Mouse (Mus musculus) liver, embryonic 14.5 days (tissue): Measurements from ENCODE around the gene Kiss1r. TPM values are rescaled to one million over a fixed set of nuclear protein-coding genes. Genes with fewer than 3 reads are reported as not detected.

ENCODE experiments used
- ATAC-seq: fragments of 200-750 bp; cut with Nextera tagmentation; 2 replicates; pipeline ENCODE4 v1.8.0; 2017; ENCODE audit warnings: moderate number of reproducible peaks, mild to moderate bottlenecking, moderate library complexity; ENCODE audit not compliant: insufficient read depth
- DNase-seq, 3 experiments: peaks; one replicate each; pipeline ENCODE4 v3.0.0-alpha.2; 2012 to 2013; ENCODE audit warnings: low read depth in 3 of 3, low spot score in 3 of 3
- H3K27ac ChIP-seq: fragments of 300-500 bp; sonication (generic); 2 replicates; pipeline ENCODE4 v1.5.1; 2014; ENCODE audit warnings: moderate library complexity, mild to moderate bottlenecking, control low read depth, inconsistent platforms
- H3K27me3 ChIP-seq: fragments of 300-500 bp; sonication (generic); 2 replicates; pipeline ENCODE4 v1.6.1; 2014; ENCODE audit warnings: mild to moderate bottlenecking, low read length, moderate library complexity; ENCODE audit not compliant: control insufficient read depth, insufficient read depth
- H3K36me3 ChIP-seq: fragments of 300-500 bp; sonication (generic); replicated peaks from 2 replicates; pipeline ENCODE4 v1.6.1; 2014; ENCODE audit warnings: low read depth; ENCODE audit not compliant: control insufficient read depth, insufficient read depth
- H3K4me1 ChIP-seq, 2 experiments: fragments of 200-500 bp in 1 of 2; fragments of 300-500 bp in 1 of 2; sonication (generic) in 1 of 2; replicated peaks; 2 replicates each; pipeline ENCODE4 v1.6.1; 2012 to 2014; ENCODE audit warnings: antibody characterized with exemption in 1 of 2, inconsistent platforms in 1 of 2, low read length in 1 of 2; ENCODE audit not compliant: control insufficient read depth in 2 of 2, insufficient read depth in 2 of 2
- H3K4me2 ChIP-seq: fragments of 300-500 bp; sonication (generic); 2 replicates; pipeline ENCODE4 v1.6.1; 2014; ENCODE audit warnings: low read depth, mild to moderate bottlenecking, control low read depth, moderate library complexity
- H3K4me3 ChIP-seq, 2 experiments: fragments of 200-500 bp in 1 of 2; fragments of 300-500 bp in 1 of 2; sonication (generic) in 1 of 2; 2 replicates each; pipeline ENCODE4 v1.5.1; 2012 to 2014; ENCODE audit warnings: low read depth in 2 of 2, low read length in 2 of 2, mild to moderate bottlenecking in 2 of 2, control low read depth in 1 of 2, inconsistent platforms in 1 of 2, moderate library complexity in 1 of 2; ENCODE audit not compliant: insufficient read depth in 1 of 2
- H3K9ac ChIP-seq: fragments of 300-500 bp; sonication (generic); replicated peaks from 2 replicates; pipeline ENCODE4 v1.6.1; 2014; ENCODE audit warnings: mild to moderate bottlenecking, control low read depth, moderate library complexity
- H3K9me3 ChIP-seq: fragments of 300-500 bp; sonication (generic); 2 replicates; pipeline ENCODE4 v1.6.1; 2016; ENCODE audit warnings: low read length, mixed read lengths; ENCODE audit not compliant: control insufficient read depth
- CTCF ChIP-seq: IDR thresholded peaks from 2 replicates; pipeline ENCODE4 v1.5.1; 2016; ENCODE audit warnings: antibody characterized with exemption, low read depth, control low read depth
- EP300 ChIP-seq: IDR thresholded peaks from 2 replicates; pipeline ENCODE4 v1.6.1; 2016; ENCODE audit warnings: antibody characterized with exemption, low read depth
- WGBS: fragments of 180-500 bp; shearing (Covaris S2); extraction: QIAGEN DNeasy Blood & Tissue Kit; methylation state at CpG from one replicate; pipeline ENCODE4 v1.1.7; 2014; ENCODE audit not compliant: insufficient replicate concordance; 5-methylcytosine and 5-hydroxymethylcytosine counted together
- polyA plus RNA-seq, 2 experiments: library from polyadenylated mRNA; depleted of rRNA in 1 of 2; stranded (reverse) in 1 of 2; unstranded in 1 of 2; fragments of >200 nt; fragmentation: Nextera tagmentation in 1 of 2; extraction: Ambion mirVana in 1 of 2; gene quantifications; 2 replicates each; pipeline versions ENCODE4 v1.2.1 to v1.2.3; 2012 to 2014

Kiss1r gene
- polyA plus RNA-seq, 2 experiments, result 0.11 to 0.30 TPM

GRCm38 (mm10) chr10:79969124-79969568 lies 52.4 kb downstream of the Kiss1r start:
- H3K27me3 ChIP-seq, result peaks cover 22% of the 10 kb centered on the region
- no peak for ATAC-seq

GRCm38 (mm10) chr10:79970415-79971182 lies 53.8 kb downstream of the Kiss1r start, which contains the start of gene Grin3b:
Grin3b (plus strand) TSS chr10:79970715.
- 8% methylated on average over 47 of the region's 47 CpGs for WGBS
- no peaks in the 10 kb centered on the region for H3K9me3 ChIP-seq
- peaks cover 14% of the 10 kb centered on the region for H3K36me3 ChIP-seq
- peaks cover 22% of the 10 kb centered on the region for H3K27me3 ChIP-seq
- no peak within 1 kb of the TSS; a peak in 1 of 4 replicates for H3K4me3 ChIP-seq
- peak within 1 kb of the TSS; percentile 28; the same call in 1 of the 2 replicates for H3K4me2 ChIP-seq
- no peak within 1 kb of the TSS for H3K27ac ChIP-seq
- DNase-seq (no peak), ATAC-seq (no peak)
- no peak within 1 kb of the TSS for H3K9ac ChIP-seq
- no peak for TF ChIP-seq CTCF
- TF ChIP-seq EP300, result no peak
- H3K4me1 ChIP-seq, result no peaks in the 10 kb centered on the region

More at GRCm38 (mm10) chr10:79969124-79969568, 52.4 kb downstream of the Kiss1r start:
- Histone ChIP-seq H3K4me3 (no peak overlapping the region), H3K4me1 (no peaks in the 10 kb centered on the region), H3K36me3 (peaks cover 16% of the 10 kb centered on the region), H3K27ac (no peak overlapping the region), H3K4me2 (no peak overlapping the region), H3K9ac (no peak overlapping the region), H3K9me3 (no peaks in the 10 kb centered on the region)
- 22% methylated on average over 3 of the region's 3 CpGs for WGBS
- DNase-seq, result no peak
- TF ChIP-seq CTCF (no peak), EP300 (no peak)

GRCm38 (mm10) chr10:79971183-79971497 lies 54.4 kb downstream of the Kiss1r start:
- Histone ChIP-seq H3K27me3 (peaks cover 22% of the 10 kb centered on the region), H3K9me3 (peaks cover 2% of the 10 kb centered on the region), H3K4me2 (peak overlapping the region; percentile 28; the same call in 1 of the 2 replicates), H3K4me1 (no peaks in the 10 kb centered on the region), H3K36me3 (peaks cover 18% of the 10 kb centered on the region), H3K4me3 (no peak overlapping the region; a peak in 1 of 4 replicates), H3K27ac (no peak overlapping the region), H3K9ac (no peak overlapping the region)
- 4% methylated on average over 21 of the region's 21 CpGs for WGBS
- TF ChIP-seq EP300, result no peak
- no peak for TF ChIP-seq CTCF
- ATAC-seq (no peak), DNase-seq (no peak)

Other genes starting within 250 kb of the Kiss1r start
Only the 30 nearest of the 35 such genes appear.
- gene Bsg, start 212.5 kb upstream of the Kiss1r start, polyA plus RNA-seq (2012; rRNA removed), result 469 and 579 TPM in 2 replicates
- gene Bsg, start 212.5 kb upstream of the Kiss1r start, polyA plus RNA-seq (2014; fragmentation: Nextera tagmentation; extraction: Ambion mirVana), result 809 and 828 TPM in 2 replicates
- 0.09 and 0.17 TPM in 2 replicates for gene Hcn2, start 200.3 kb upstream of the Kiss1r start, polyA plus RNA-seq (2012; rRNA removed)
- gene Hcn2, start 200.3 kb upstream of the Kiss1r start, polyA plus RNA-seq (2014; fragmentation: Nextera tagmentation; extraction: Ambion mirVana), result not detected in 2 replicates
- 17.4 and 17.9 TPM in 2 replicates for gene Polrmt, start 170.4 kb upstream of the Kiss1r start, polyA plus RNA-seq (2012; rRNA removed)
- gene Polrmt, start 170.4 kb upstream of the Kiss1r start, polyA plus RNA-seq (2014; fragmentation: Nextera tagmentation; extraction: Ambion mirVana), result 10.1 and 13.3 TPM in 2 replicates
- gene Fgf22, start 161.9 kb upstream of the Kiss1r start, polyA plus RNA-seq (2012; rRNA removed), result not detected in 2 replicates
- gene Fgf22, start 161.9 kb upstream of the Kiss1r start, polyA plus RNA-seq (2014; fragmentation: Nextera tagmentation; extraction: Ambion mirVana), result not detected in 2 replicates
- gene Rnf126, start 150.0 kb upstream of the Kiss1r start, polyA plus RNA-seq (2012; rRNA removed), result 46.4 and 51.3 TPM in 2 replicates
- gene Rnf126, start 150.0 kb upstream of the Kiss1r start, polyA plus RNA-seq (2014; fragmentation: Nextera tagmentation; extraction: Ambion mirVana), result 27.7 and 33.7 TPM in 2 replicates
- 0.54 and 0.56 TPM in 2 replicates for gene Fstl3, start 139.7 kb upstream of the Kiss1r start, polyA plus RNA-seq (2012; rRNA removed)
- 0.18 and 0.23 TPM in 2 replicates for gene Fstl3, start 139.7 kb upstream of the Kiss1r start, polyA plus RNA-seq (2014; fragmentation: Nextera tagmentation; extraction: Ambion mirVana)
- 1.6 TPM in 2 replicates for gene Prss57, start 126.0 kb upstream of the Kiss1r start, polyA plus RNA-seq (2012; rRNA removed)
- gene Prss57, start 126.0 kb upstream of the Kiss1r start, polyA plus RNA-seq (2014; fragmentation: Nextera tagmentation; extraction: Ambion mirVana), result 3.2 and 4.9 TPM in 2 replicates
- 3.4 and 3.5 TPM in 2 replicates for gene Palm, start 123.4 kb upstream of the Kiss1r start, polyA plus RNA-seq (2012; rRNA removed)
- 4.0 and 4.1 TPM in 2 replicates for gene Palm, start 123.4 kb upstream of the Kiss1r start, polyA plus RNA-seq (2014; fragmentation: Nextera tagmentation; extraction: Ambion mirVana)
- gene Misp, start 96.0 kb upstream of the Kiss1r start, polyA plus RNA-seq (2012; rRNA removed), result 0.13 and 0.18 TPM in 2 replicates
- gene Misp, start 96.0 kb upstream of the Kiss1r start, polyA plus RNA-seq (2014; fragmentation: Nextera tagmentation; extraction: Ambion mirVana), result 0.41 TPM in 1 of 2 replicates, not detected in the other
- gene Ptbp1, start 62.5 kb upstream of the Kiss1r start, polyA plus RNA-seq (2012; rRNA removed), result 118 and 126 TPM in 2 replicates
- gene Ptbp1, start 62.5 kb upstream of the Kiss1r start, polyA plus RNA-seq (2014; fragmentation: Nextera tagmentation; extraction: Ambion mirVana), result 84.5 and 99.8 TPM in 2 replicates
- gene Prtn3, start 42.5 kb upstream of the Kiss1r start, polyA plus RNA-seq (2012; rRNA removed), result 133 and 152 TPM in 2 replicates
- gene Prtn3, start 42.5 kb upstream of the Kiss1r start, polyA plus RNA-seq (2014; fragmentation: Nextera tagmentation; extraction: Ambion mirVana), result 86.8 and 132 TPM in 2 replicates
- 6.7 and 7.0 TPM in 2 replicates for gene Plppr3, start 42.3 kb upstream of the Kiss1r start, polyA plus RNA-seq (2012; rRNA removed)
- 2.8 and 3.0 TPM in 2 replicates for gene Plppr3, start 42.3 kb upstream of the Kiss1r start, polyA plus RNA-seq (2014; fragmentation: Nextera tagmentation; extraction: Ambion mirVana)
- 52.2 and 61.9 TPM in 2 replicates for gene Elane, start 30.7 kb upstream of the Kiss1r start, polyA plus RNA-seq (2012; rRNA removed)
- gene Elane, start 30.7 kb upstream of the Kiss1r start, polyA plus RNA-seq (2014; fragmentation: Nextera tagmentation; extraction: Ambion mirVana), result 116 and 151 TPM in 2 replicates
- gene Cfd, start 26.1 kb upstream of the Kiss1r start, polyA plus RNA-seq (2012; rRNA removed), result 0.14 and 0.29 TPM in 2 replicates
- not detected in 2 replicates for gene Cfd, start 26.1 kb upstream of the Kiss1r start, polyA plus RNA-seq (2014; fragmentation: Nextera tagmentation; extraction: Ambion mirVana)
- gene Med16, start 8.0 kb upstream of the Kiss1r start, polyA plus RNA-seq (2012; rRNA removed), result 13.3 and 14.3 TPM in 2 replicates
- gene Med16, start 8.0 kb upstream of the Kiss1r start, polyA plus RNA-seq (2014; fragmentation: Nextera tagmentation; extraction: Ambion mirVana), result 10.0 and 12.0 TPM in 2 replicates
- not detected in 2 replicates for gene Gm26602, start 6.1 kb upstream of the Kiss1r start, polyA plus RNA-seq (2012; rRNA removed)
- not detected in 2 replicates for gene Gm26602, start 6.1 kb upstream of the Kiss1r start, polyA plus RNA-seq (2014; fragmentation: Nextera tagmentation; extraction: Ambion mirVana)
- gene R3hdm4, start 4.2 kb downstream of the Kiss1r start, polyA plus RNA-seq (2012; rRNA removed), result 34.7 and 41.4 TPM in 2 replicates
- 38.5 and 46.0 TPM in 2 replicates for gene R3hdm4, start 4.2 kb downstream of the Kiss1r start, polyA plus RNA-seq (2014; fragmentation: Nextera tagmentation; extraction: Ambion mirVana)
- 5.5 and 6.4 TPM in 2 replicates for gene Arid3a, start 10.1 kb downstream of the Kiss1r start, polyA plus RNA-seq (2012; rRNA removed)
- gene Arid3a, start 10.1 kb downstream of the Kiss1r start, polyA plus RNA-seq (2014; fragmentation: Nextera tagmentation; extraction: Ambion mirVana), result 3.4 and 3.9 TPM in 2 replicates
- gene Wdr18, start 43.2 kb downstream of the Kiss1r start, polyA plus RNA-seq (2012; rRNA removed), result 22.3 and 24.7 TPM in 2 replicates
- gene Wdr18, start 43.2 kb downstream of the Kiss1r start, polyA plus RNA-seq (2014; fragmentation: Nextera tagmentation; extraction: Ambion mirVana), result 58.4 TPM in 2 replicates
- 0.01 and 0.03 TPM in 2 replicates for gene Grin3b, start 53.7 kb downstream of the Kiss1r start, polyA plus RNA-seq (2012; rRNA removed)
- 0.13 TPM in 1 of 2 replicates, not detected in the other for gene Grin3b, start 53.7 kb downstream of the Kiss1r start, polyA plus RNA-seq (2014; fragmentation: Nextera tagmentation; extraction: Ambion mirVana)
- gene Tmem259, start 67.4 kb downstream of the Kiss1r start, polyA plus RNA-seq (2012; rRNA removed), result 59.7 and 79.7 TPM in 2 replicates
- gene Tmem259, start 67.4 kb downstream of the Kiss1r start, polyA plus RNA-seq (2014; fragmentation: Nextera tagmentation; extraction: Ambion mirVana), result 5.9 and 8.6 TPM in 2 replicates
- gene Cnn2, start 71.6 kb downstream of the Kiss1r start, polyA plus RNA-seq (2012; rRNA removed), result 14.3 and 15.8 TPM in 2 replicates
- 33.8 and 39.7 TPM in 2 replicates for gene Cnn2, start 71.6 kb downstream of the Kiss1r start, polyA plus RNA-seq (2014; fragmentation: Nextera tagmentation; extraction: Ambion mirVana)
- 11.2 and 12.7 TPM in 2 replicates for gene Abca7, start 79.5 kb downstream of the Kiss1r start, polyA plus RNA-seq (2012; rRNA removed)
- gene Abca7, start 79.5 kb downstream of the Kiss1r start, polyA plus RNA-seq (2014; fragmentation: Nextera tagmentation; extraction: Ambion mirVana), result 4.9 and 6.0 TPM in 2 replicates
- gene Arhgap45, start 99.7 kb downstream of the Kiss1r start, polyA plus RNA-seq (2012; rRNA removed), result 17.5 and 20.9 TPM in 2 replicates
- gene Arhgap45, start 99.7 kb downstream of the Kiss1r start, polyA plus RNA-seq (2014; fragmentation: Nextera tagmentation; extraction: Ambion mirVana), result 7.9 and 9.3 TPM in 2 replicates
- gene Polr2e, start 122.8 kb downstream of the Kiss1r start, polyA plus RNA-seq (2012; rRNA removed), result 77.0 and 121 TPM in 2 replicates
- gene Polr2e, start 122.8 kb downstream of the Kiss1r start, polyA plus RNA-seq (2014; fragmentation: Nextera tagmentation; extraction: Ambion mirVana), result 88.0 and 90.2 TPM in 2 replicates
- gene Gpx4, start 130.2 kb downstream of the Kiss1r start, polyA plus RNA-seq (2012; rRNA removed), result 274 and 388 TPM in 2 replicates
- 705 and 724 TPM in 2 replicates for gene Gpx4, start 130.2 kb downstream of the Kiss1r start, polyA plus RNA-seq (2014; fragmentation: Nextera tagmentation; extraction: Ambion mirVana)
- 10.0 and 10.1 TPM in 2 replicates for gene Sbno2, start 188.6 kb downstream of the Kiss1r start, polyA plus RNA-seq (2012; rRNA removed)
- 6.6 and 7.6 TPM in 2 replicates for gene Sbno2, start 188.6 kb downstream of the Kiss1r start, polyA plus RNA-seq (2014; fragmentation: Nextera tagmentation; extraction: Ambion mirVana)
- 80.5 and 88.8 TPM in 2 replicates for gene Stk11, start 198.8 kb downstream of the Kiss1r start, polyA plus RNA-seq (2012; rRNA removed)
- 17.4 and 18.9 TPM in 2 replicates for gene Stk11, start 198.8 kb downstream of the Kiss1r start, polyA plus RNA-seq (2014; fragmentation: Nextera tagmentation; extraction: Ambion mirVana)
- gene Atp5d, start 221.7 kb downstream of the Kiss1r start, polyA plus RNA-seq (2012; rRNA removed), result 196 and 211 TPM in 2 replicates
- gene Atp5d, start 221.7 kb downstream of the Kiss1r start, polyA plus RNA-seq (2014; fragmentation: Nextera tagmentation; extraction: Ambion mirVana), result 249 and 270 TPM in 2 replicates
- gene Cbarp, start 223.9 kb downstream of the Kiss1r start, polyA plus RNA-seq (2012; rRNA removed), result 1.8 and 2.2 TPM in 2 replicates
- 0.42 and 1.1 TPM in 2 replicates for gene Cbarp, start 223.9 kb downstream of the Kiss1r start, polyA plus RNA-seq (2014; fragmentation: Nextera tagmentation; extraction: Ambion mirVana)